Mouse (Mus musculus): Measurements from ENCODE around the gene Ezh1.

Ezh1 gene

GRCm38 (mm10) chr11:101146377-101146776 lies 79.9 kb downstream of the Ezh1 start:
- DNase-seq (ENCODE audit: extremely low read depth, low read depth) = no peak

GRCm38 (mm10) chr11:101143338-101144225 lies 82.7 kb downstream of the Ezh1 start:
- DNase-seq (ENCODE audit: extremely low read depth, low read depth) = no peak

GRCm38 (mm10) chr11:101142215-101142967 lies 83.9 kb downstream of the Ezh1 start:
- no peak for DNase-seq (ENCODE audit: extremely low read depth, low read depth)
